Mouse (Mus musculus) embryonic facial prominence, embryonic 12.5 days (tissue): ENCODE measurements around the gene Pde4dip. TPM values are rescaled to one million over a fixed set of nuclear protein-coding genes. Genes with fewer than 3 reads are reported as not detected.

ENCODE experiments used
- ATAC-seq: fragments of 200-750 bp; cut with Nextera tagmentation; 2 replicates; pipeline ENCODE4 v1.8.0; 2017; ENCODE audit not compliant: insufficient number of reproducible peaks, insufficient read depth, low FRiP score, low TSS enrichment
- H3K27ac ChIP-seq: fragments of 300-500 bp; sonication (generic); 2 replicates; pipeline ENCODE4 v1.5.1; 2016; ENCODE audit warnings: mild to moderate bottlenecking
- H3K27me3 ChIP-seq: fragments of 300-500 bp; sonication (generic); 2 replicates; pipeline ENCODE4 v1.6.1; 2016; ENCODE audit warnings: mild to moderate bottlenecking, moderate library complexity
- H3K36me3 ChIP-seq: fragments of 300-500 bp; sonication (generic); 2 replicates; pipeline ENCODE4 v1.6.1; 2016; ENCODE audit warnings: mild to moderate bottlenecking
- H3K4me1 ChIP-seq: fragments of 300-500 bp; sonication (generic); 2 replicates; pipeline ENCODE4 v1.6.1; 2016
- H3K4me2 ChIP-seq: fragments of 300-500 bp; sonication (generic); replicated peaks from 2 replicates; pipeline ENCODE4 v1.6.1; 2016; ENCODE audit warnings: mild to moderate bottlenecking, moderate library complexity
- H3K4me3 ChIP-seq: fragments of 300-500 bp; sonication (generic); 2 replicates; pipeline ENCODE4 v1.5.1; 2016; ENCODE audit warnings: mild to moderate bottlenecking
- H3K9ac ChIP-seq: fragments of 300-500 bp; sonication (generic); 2 replicates; pipeline ENCODE4 v1.6.1; 2016; ENCODE audit warnings: mild to moderate bottlenecking, moderate library complexity
- H3K9me3 ChIP-seq: fragments of 300-500 bp; sonication (generic); 2 replicates; pipeline ENCODE4 v1.6.1; 2016; ENCODE audit warnings: mild to moderate bottlenecking, moderate library complexity
- WGBS: fragments of 180-500 bp; shearing (Covaris S2); methylation state at CpG from one replicate; pipeline ENCODE4 v1.1.7; 2016; 5-methylcytosine and 5-hydroxymethylcytosine counted together
- polyA plus RNA-seq: library from polyadenylated mRNA; unstranded; fragments of >200 nt; fragmentation: Nextera tagmentation; extraction: Ambion mirVana; gene quantifications from 2 replicates; pipeline ENCODE4 v1.2.1, GENCODE M21; 2016

Gene Pde4dip
- polyA plus RNA-seq, 1 experiment from 2014 or later: 32.4 TPM

DNA sequence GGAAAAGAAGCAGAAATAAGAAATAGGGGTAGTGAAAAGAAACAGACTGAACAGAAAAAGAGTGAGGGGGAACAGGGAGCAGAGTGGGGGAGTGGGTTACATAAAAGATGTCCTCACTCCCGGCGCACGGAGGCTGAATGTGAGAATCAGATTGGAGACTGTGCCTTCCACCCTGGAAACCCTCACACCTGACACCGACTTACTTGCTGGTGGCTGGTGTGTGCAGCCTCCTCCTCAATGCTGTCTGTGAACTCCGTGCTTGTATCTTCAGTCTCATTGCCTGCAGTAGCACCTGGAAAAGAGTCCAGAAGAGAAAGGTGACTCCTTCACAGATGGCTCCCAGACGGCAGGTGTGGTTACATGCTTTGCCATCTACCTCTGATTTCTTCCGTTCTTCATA lies 157.9 kb downstream of the Pde4dip start:
- Histone ChIP-seq H3K27me3 (no peaks in the 10 kb centered on the region), H3K36me3 (no peaks in the 10 kb centered on the region), H3K9me3 (no peaks in the 10 kb centered on the region), H3K4me2 (no peak overlapping the region), H3K4me1 (0 out of 2 replicates have a peak, but pooled peaks cover 3% of the 10 kb centered on the region), H3K4me3 (no peak overlapping the region), H3K9ac (no peak overlapping the region), H3K27ac (no peak overlapping the region)
- no peak for ATAC-seq
- 86% methylated on average over 7 of the region's 7 CpGs for WGBS

DNA sequence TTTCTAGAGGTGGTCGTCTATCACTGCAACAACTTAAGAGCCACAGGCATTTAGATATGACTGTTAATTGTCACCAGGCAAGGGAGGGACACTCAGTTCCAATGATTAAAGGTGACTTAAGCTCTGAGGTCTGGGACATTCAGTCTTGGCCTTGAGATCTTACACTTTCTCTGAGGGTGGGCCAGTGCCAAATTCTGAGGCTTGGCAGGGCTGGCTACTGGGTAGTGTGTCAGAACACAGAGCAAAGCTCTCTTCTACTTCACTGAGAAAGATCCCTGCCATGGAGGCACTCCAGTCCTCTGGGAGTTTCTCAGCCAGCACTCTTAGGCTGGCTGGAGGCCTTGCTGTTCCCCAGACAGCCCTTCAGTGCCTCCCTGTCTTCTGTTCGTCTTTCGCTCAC lies 158.4 kb downstream of the Pde4dip start:
- Histone ChIP-seq H3K4me2 (no peak overlapping the region), H3K4me1 (0 out of 2 replicates have a peak, but pooled peaks cover 3% of the 10 kb centered on the region), H3K36me3 (no peaks in the 10 kb centered on the region), H3K9me3 (no peaks in the 10 kb centered on the region), H3K27me3 (no peaks in the 10 kb centered on the region), H3K4me3 (no peak overlapping the region), H3K27ac (no peak overlapping the region), H3K9ac (no peak overlapping the region)
- ATAC-seq: no peak
- WGBS: 68% methylated on average over 3 of the region's 3 CpGs

DNA sequence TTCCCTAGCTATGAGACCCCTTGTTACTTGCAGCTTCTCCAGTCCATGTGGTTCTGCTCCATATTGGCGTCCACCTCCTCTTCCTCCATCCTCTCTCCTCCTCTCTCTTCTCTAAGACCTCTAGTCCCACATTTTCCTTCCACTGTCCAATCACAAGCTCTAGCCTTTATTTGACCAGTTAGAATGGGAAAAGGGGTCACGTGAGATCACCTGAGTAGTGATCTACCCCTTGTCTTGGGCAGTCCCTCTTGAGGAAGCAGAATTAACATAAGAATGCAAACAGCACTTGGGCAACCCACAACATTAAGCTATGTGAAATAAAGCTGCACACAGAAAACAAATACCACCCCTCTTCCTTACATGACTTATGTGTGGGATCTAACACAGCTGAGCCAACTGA lies 160.7 kb downstream of the Pde4dip start:
- ATAC-seq: no peak
- Histone ChIP-seq H3K4me2 (no peak overlapping the region), H3K36me3 (no peaks in the 10 kb centered on the region), H3K9ac (no peak overlapping the region), H3K4me3 (no peak overlapping the region), H3K27ac (no peak overlapping the region), H3K27me3 (no peaks in the 10 kb centered on the region), H3K4me1 (no peaks in the 10 kb centered on the region), H3K9me3 (no peaks in the 10 kb centered on the region)
- 86% methylated on average over 2 of the region's 2 CpGs for WGBS

DNA sequence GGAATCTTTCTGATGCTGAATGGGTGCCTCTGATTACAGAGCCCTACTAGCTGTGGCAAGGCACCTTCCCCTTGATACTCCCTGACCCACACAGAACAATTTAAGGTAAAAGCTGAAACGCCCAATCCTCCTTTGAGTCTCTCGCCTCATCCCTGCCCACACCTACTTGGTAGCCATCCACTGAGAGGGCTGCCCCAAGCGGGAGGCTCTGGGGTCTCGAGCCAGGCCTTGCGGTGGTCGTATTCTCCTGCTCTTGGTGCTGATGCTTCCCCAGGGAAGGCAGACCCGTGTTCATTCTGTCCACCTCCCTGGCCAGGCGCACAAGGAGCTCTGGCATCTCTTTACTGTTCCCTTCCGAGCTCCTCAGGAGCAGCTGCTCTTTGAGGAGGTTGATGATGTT lies 169.4 kb downstream of the Pde4dip start:
- no peak for ATAC-seq
- Histone ChIP-seq H3K4me1 (no peaks in the 10 kb centered on the region), H3K36me3 (no peaks in the 10 kb centered on the region), H3K27me3 (no peaks in the 10 kb centered on the region), H3K4me2 (no peak overlapping the region), H3K27ac (no peak overlapping the region), H3K9me3 (no peaks in the 10 kb centered on the region), H3K9ac (no peak overlapping the region), H3K4me3 (no peak overlapping the region)
- WGBS: 83% methylated on average over 9 of the region's 9 CpGs

GRCm38 (mm10) chr3:97715922-97716321 lies 172.6 kb downstream of the Pde4dip start:
- Histone ChIP-seq H3K9ac (no peak overlapping the region), H3K36me3 (no peaks in the 10 kb centered on the region), H3K4me3 (no peak overlapping the region), H3K4me2 (no peak overlapping the region), H3K9me3 (no peaks in the 10 kb centered on the region), H3K27me3 (no peaks in the 10 kb centered on the region), H3K27ac (no peak overlapping the region), H3K4me1 (no peaks in the 10 kb centered on the region)
- WGBS: 91% methylated on average over 1 of the region's 1 CpGs
- ATAC-seq: no peak

DNA sequence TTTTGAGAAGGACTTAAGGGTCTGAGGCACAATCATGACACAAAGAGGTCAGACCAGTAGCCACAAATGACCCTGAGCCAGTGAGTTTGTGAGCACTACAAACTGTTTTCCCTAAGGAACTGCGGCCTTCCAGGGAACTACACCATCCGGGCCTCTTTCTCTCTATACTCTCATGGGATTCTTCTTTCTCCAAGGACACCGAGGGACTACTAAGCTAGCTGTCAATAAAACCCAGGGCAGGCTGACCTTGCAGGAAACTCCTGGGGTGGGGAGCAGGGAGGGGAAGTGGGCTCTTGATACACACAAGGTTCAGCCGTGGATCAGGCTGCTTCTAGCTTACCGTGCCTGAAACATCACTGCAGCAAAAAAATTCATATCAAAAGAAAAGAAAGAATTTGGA lies 177.6 kb downstream of the Pde4dip start:
- H3K4me1 ChIP-seq: peaks cover 5% of the 10 kb centered on the region; the same call in 1 of the 2 replicates
- no peaks in the 10 kb centered on the region for H3K9me3 ChIP-seq
- WGBS: 42% methylated on average over 5 of the region's 5 CpGs
- H3K36me3 ChIP-seq: no peaks in the 10 kb centered on the region
- H3K4me3 ChIP-seq: no peak overlapping the region
- H3K27ac ChIP-seq: no peak overlapping the region
- ATAC-seq: no peak
- no peak overlapping the region for H3K9ac ChIP-seq
- no peaks in the 10 kb centered on the region for H3K27me3 ChIP-seq
- no peak overlapping the region for H3K4me2 ChIP-seq

GRCm38 (mm10) chr3:97710134-97710533 lies 178.4 kb downstream of the Pde4dip start:
- no peaks in the 10 kb centered on the region for H3K36me3 ChIP-seq
- no peak overlapping the region for H3K4me3 ChIP-seq
- H3K4me1 ChIP-seq: peaks cover 5% of the 10 kb centered on the region; the same call in 1 of the 2 replicates
- no peak for ATAC-seq
- H3K27ac ChIP-seq: no peak overlapping the region
- no peaks in the 10 kb centered on the region for H3K9me3 ChIP-seq
- no peak overlapping the region for H3K9ac ChIP-seq
- H3K27me3 ChIP-seq: no peaks in the 10 kb centered on the region
- 87% methylated on average over 11 of the region's 11 CpGs for WGBS
- H3K4me2 ChIP-seq: no peak overlapping the region

- no peaks in the 10 kb centered on the region for H3K27me3 ChIP-seq
- H3K4me2 ChIP-seq: no peak overlapping the region
- no peak overlapping the region for H3K9ac ChIP-seq
- no peak overlapping the region for H3K27ac ChIP-seq
- H3K4me3 ChIP-seq: no peak overlapping the region
- H3K9me3 ChIP-seq: no peaks in the 10 kb centered on the region
- ATAC-seq: no peak
- H3K4me1 ChIP-seq: peaks cover 5% of the 10 kb centered on the region; the same call in 1 of the 2 replicates
- WGBS: 87% methylated on average over 4 of the region's 4 CpGs
- H3K36me3 ChIP-seq: no peaks in the 10 kb centered on the region
These were observed 181.9 kb downstream of the Pde4dip start for GRCm38 (mm10) chr3:97706561-97706960.

- no peak overlapping the region for H3K9ac ChIP-seq
- peaks cover 5% of the 10 kb centered on the region; the same call in 1 of the 2 replicates for H3K4me1 ChIP-seq
- H3K27ac ChIP-seq: no peak overlapping the region
- no peak overlapping the region for H3K4me3 ChIP-seq
- WGBS: 84% methylated on average over 3 of the region's 3 CpGs
- H3K36me3 ChIP-seq: no peaks in the 10 kb centered on the region
- no peak for ATAC-seq
- no peaks in the 10 kb centered on the region for H3K9me3 ChIP-seq
- H3K27me3 ChIP-seq: no peaks in the 10 kb centered on the region
- H3K4me2 ChIP-seq: no peak overlapping the region
These were observed 183.0 kb downstream of the Pde4dip start for GRCm38 (mm10) chr3:97705508-97705907.

DNA sequence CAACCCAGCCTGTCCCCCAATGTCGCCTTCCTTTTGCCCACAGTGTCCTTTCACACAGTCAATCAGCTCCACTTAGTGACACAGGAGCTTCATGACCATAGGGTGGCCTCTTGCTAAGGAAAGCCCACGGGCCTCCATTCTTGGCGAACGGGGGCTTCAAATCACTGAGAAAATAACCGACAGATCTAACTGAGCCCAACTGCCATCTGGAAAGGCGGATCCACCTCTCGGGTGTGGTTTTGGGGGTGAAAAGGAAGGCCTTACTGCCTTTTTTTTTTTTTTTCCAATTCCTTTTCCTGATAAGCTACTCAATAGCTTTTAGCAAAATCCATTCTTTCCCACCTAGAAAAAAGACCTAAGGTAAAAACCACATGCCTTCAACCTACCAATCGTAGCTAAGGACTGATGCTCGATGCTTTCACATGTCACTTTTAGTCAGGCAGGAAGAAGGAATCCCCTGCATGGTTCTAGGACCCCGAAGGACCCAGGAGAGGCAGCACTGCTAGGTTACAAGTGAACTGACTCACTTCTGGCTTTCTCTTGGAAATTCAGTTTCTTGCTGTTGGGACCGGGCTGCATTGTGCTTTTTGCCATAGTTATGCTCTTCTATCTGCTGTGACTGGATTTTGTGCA lies 185.9 kb downstream of the Pde4dip start:
- Histone ChIP-seq H3K4me2 (no peak overlapping the region), H3K4me3 (no peak overlapping the region), H3K4me1 (no peaks in the 10 kb centered on the region), H3K36me3 (no peaks in the 10 kb centered on the region), H3K27ac (no peak overlapping the region), H3K9me3 (no peaks in the 10 kb centered on the region), H3K9ac (no peak overlapping the region), H3K27me3 (no peaks in the 10 kb centered on the region)
- no peak for ATAC-seq
- WGBS: 90% methylated on average over 11 of the region's 11 CpGs

- Histone ChIP-seq H3K27ac (no peak overlapping the region), H3K4me3 (no peak overlapping the region), H3K9ac (no peak overlapping the region), H3K36me3 (no peaks in the 10 kb centered on the region), H3K27me3 (no peaks in the 10 kb centered on the region), H3K4me1 (no peaks in the 10 kb centered on the region), H3K9me3 (no peaks in the 10 kb centered on the region), H3K4me2 (no peak overlapping the region)
- WGBS: 50% methylated on average over 3 of the region's 3 CpGs
- ATAC-seq: no peak
These were observed 187.3 kb downstream of the Pde4dip start for GRCm38 (mm10) chr3:97701198-97701597.

DNA sequence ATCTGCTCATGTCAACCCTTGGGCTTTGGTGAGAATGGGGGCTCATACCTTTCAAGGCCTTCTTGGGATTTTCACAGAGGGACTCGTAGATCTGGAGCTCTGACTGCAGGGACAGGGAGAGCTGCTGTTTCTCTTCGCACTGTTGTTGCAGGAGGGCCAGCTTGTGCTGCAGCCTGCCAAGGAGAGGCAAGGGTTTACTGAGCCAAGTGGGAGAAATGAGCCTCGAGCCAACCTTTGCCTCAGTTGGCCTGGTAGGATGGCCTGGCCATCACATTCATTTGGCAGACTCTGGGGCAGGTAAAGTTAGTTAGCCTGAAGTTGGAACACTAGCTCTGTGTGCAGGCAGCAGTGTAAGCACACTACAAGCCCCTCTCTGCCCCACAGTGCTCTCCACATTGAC lies 189.4 kb downstream of the Pde4dip start:
- Histone ChIP-seq H3K27ac (no peak overlapping the region), H3K4me2 (no peak overlapping the region), H3K27me3 (no peaks in the 10 kb centered on the region), H3K9me3 (no peaks in the 10 kb centered on the region), H3K9ac (no peak overlapping the region), H3K36me3 (no peaks in the 10 kb centered on the region), H3K4me3 (no peak overlapping the region), H3K4me1 (no peaks in the 10 kb centered on the region)
- 69% methylated on average over 3 of the region's 3 CpGs for WGBS
- no peak for ATAC-seq
